Mouse (Mus musculus) neutrophil, adult 5-6 weeks (primary cell): ENCODE results near the gene Abl1. TPM values are rescaled to one million over a fixed set of nuclear protein-coding genes. Genes with fewer than 3 reads are reported as not detected.
A peak's percentile ranks its signal among the peaks of the same experiment; 100 is the strongest.

Experiments used
- ATAC-seq: fragments of 151-379, 151-347 bp; 2 replicates; pipeline ENCODE4 v1.8.0; 2017; ENCODE audit warnings: mild to moderate bottlenecking, moderate TSS enrichment; ENCODE audit not compliant: insufficient number of reproducible peaks, poor library complexity, low FRiP score, severe bottlenecking; ENCODE audit errors: extremely low read depth
- total RNA-seq: library from RNA; stranded (forward); fragments of 200-1000 nt; gene quantifications from 2 replicates; pipeline ENCODE4 v1.2.3, GENCODE M21; 2017

Abl1 gene
- total RNA-seq, 1 experiment from 2014 or later = 29.3 TPM

GRCm38 (mm10) chr2:31727576-31728277 lies 39.6 kb downstream of the Abl1 start:
- no peak for ATAC-seq

- ATAC-seq = no peak
Observed at GRCm38 (mm10) chr2:31730640-31731039, 42.5 kb downstream of the Abl1 start.

DNA sequence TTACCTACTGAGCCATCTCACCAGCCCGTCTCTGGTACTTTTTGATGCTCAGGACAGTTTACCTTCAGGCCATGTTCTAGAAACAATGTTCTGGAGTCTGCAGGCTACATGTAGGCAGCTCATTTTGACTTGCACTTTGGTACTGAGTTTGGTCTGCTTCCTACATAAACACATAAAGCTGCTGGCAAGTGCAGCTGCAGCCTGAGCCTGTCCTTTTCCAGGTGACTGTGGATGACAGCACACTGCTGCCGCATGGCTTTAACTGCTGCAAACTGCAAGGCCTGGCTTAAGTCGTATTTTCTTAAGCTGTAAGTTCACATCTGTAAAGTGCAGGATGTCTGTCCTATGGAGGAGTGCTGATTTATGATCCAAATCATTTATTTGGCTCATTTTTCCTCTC lies 44.3 kb downstream of the Abl1 start:
- no peak for ATAC-seq

DNA sequence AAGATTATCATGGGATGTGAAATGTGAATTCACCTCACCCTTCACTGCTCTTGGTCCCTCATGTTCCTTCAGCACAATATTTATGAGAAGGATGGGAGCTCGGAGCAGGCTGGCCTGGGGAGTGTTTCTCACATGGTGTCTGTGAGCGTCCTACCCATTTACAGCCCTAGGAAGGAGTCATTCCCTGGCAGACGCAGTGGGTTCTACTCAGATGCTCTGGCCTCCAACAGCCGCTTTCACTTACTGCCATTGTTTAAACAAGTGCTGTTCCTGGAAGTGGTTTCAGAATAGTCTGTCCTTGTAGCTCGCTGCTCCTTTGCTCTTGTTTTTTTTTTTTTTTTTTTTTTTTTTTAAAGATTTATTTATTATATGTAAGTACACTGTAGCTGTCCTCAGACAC lies 45.4 kb downstream of the Abl1 start:
- ATAC-seq = no peak

DNA sequence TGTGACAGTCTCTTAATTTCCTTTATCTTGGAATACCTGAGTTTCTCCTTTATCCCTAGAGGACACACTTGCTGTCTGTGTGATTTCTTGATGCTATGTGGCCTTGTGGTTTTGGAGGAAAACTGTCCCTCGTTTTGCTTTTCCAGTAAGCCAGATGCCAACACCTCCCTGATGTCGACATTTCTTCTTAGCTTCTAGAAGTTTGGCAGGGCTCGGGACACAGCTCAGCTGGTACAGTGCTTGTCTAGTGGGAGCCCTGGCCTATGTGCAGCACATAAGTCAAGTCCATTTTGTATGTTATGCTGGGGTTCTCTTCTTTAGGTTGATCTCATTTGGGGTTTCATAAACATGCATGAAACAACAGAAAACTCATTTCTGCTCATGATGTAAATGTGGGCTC lies 50.9 kb downstream of the Abl1 start:
- ATAC-seq = no peak

GRCm38 (mm10) chr2:31741728-31742127 lies 53.6 kb downstream of the Abl1 start:
- no peak for ATAC-seq

DNA sequence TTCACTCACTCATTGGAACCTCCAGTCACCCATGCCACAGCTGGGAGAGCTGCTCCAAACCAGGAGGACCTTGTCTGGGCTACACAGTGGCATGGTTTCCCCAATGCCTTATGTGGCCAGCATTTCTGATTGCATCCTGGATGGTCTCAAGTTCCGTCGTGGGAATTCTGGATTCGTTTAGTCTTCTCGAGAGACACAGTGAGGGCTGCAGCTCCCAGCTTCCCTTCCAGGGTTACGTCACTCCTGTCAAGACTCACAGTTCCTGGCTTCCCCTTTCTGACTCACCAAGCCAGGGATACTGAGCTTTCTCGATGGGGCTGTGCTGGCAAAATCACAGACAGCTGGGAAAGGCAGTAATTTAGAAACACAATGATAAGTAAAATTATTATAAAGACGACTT lies 54.0 kb downstream of the Abl1 start:
- ATAC-seq = no peak

DNA sequence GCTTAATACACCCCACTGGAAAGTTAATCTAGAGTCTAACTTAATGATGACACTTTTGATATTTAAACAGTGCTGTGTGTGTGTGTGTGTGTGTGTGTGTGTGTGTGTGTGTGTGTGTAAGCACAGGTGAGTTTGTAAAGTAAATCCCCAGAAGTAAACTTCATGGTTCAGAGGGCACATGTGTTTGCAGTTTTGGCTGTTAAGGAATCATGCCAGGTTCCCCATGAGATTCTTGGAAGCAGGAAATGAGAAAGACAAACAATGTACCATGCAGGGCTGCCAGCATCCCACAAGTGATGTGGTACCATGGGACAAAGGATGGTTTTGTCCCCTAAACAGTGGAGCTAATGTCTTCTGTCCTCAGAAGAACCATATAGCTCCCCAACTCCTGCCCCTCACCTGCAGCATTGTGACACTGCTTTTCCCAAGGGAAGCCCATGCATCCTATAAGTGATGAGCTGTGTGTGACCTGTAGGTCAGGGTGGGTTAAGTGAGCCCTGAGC lies 57.6 kb downstream of the Abl1 start:
- ATAC-seq = no peak

- ATAC-seq = no peak
Observed at GRCm38 (mm10) chr2:31746835-31747234, 58.7 kb downstream of the Abl1 start.

GRCm38 (mm10) chr2:31749046-31749709 lies 61.0 kb downstream of the Abl1 start:
- ATAC-seq = no peak

GRCm38 (mm10) chr2:31750133-31750532 lies 62.0 kb downstream of the Abl1 start:
- no peak for ATAC-seq

DNA sequence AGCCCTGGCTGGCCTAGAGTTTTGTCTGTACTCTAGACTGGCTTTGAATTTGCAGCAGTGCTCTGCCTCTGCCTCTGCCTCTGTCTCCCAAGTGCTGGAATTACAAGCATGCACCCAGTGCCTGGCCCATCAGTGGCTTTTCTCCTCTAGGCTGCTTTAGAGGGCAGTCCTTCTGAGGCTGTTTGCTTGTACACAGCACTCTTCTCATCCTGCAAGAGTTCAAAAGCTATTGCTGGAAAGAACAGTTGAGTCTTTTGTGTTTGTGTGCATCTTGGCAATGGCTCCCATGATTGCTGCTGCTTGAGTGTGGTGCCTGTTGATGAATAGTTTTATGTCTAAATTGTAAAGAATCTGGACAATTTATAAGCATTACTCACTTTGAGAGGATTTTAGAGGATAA lies 69.3 kb downstream of the Abl1 start:
- ATAC-seq = no peak

GRCm38 (mm10) chr2:31758966-31759365 lies 70.8 kb downstream of the Abl1 start:
- no peak for ATAC-seq

- ATAC-seq = peak; percentile 63
Observed at GRCm38 (mm10) chr2:31759751-31760460, 71.7 kb downstream of the Abl1 start.

DNA sequence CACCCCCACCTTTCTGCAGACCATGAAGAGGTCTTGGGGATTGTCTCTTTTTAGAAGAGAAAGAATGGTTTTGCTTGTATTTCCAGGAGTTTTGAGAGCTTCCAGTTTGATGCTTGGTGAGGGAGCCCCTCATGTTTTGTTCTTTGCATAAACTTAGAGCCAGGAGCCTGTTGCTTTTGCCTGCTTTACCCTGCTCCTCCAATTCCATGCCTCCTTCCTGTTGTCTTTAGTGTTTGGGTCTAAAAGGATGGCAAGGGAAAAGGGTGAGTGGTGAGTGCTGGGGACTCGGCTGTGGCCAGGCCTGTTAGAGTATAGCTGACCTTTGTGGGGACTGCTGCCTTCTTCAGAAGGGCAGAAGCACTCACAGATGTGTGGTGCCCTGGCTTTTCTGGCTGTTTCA lies 72.3 kb downstream of the Abl1 start:
- no peak for ATAC-seq

DNA sequence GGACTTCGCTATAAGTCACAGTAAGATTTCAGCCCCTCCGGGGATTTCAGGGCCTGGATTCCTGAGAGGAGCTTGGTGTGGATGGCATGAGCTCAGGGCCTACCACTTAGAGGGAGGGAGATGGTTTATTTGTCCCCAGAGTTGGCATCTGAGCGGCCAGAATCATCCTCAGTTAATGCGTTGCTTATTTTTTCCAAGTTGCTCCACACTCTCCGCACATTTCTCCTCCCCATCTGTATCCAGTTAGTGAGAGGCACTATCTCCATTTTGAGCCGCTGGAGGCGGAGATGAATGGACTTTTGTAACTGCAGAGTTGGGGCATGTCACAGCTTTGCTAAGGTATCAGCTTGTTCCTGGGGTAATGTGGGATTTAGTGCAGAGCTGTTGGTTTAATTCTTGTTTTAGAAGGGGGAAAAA lies 72.9 kb downstream of the Abl1 start:
- ATAC-seq = no peak

DNA sequence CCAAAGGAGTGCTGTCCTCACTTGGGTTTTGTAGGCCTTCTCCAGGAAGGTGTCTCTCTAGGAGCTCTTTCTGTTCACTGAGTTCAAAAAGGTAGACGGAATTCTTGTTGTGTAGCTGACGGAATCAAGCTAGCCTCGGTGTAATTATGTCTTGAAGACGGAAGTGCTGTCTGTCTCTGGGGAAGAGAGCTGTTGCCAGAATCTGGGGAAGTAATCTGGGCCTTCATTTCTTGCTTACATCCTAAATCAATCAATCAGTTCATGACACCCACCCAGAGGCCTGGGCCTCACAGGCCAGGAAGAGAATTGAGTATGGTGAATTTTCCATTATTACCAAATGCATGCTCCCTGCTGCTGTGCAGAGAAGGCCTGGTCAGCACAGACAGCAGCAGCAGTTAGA lies 73.4 kb downstream of the Abl1 start:
- no peak for ATAC-seq

- no peak for ATAC-seq
Observed at GRCm38 (mm10) chr2:31762155-31762554, 74.0 kb downstream of the Abl1 start.

GRCm38 (mm10) chr2:31762853-31763252 lies 74.7 kb downstream of the Abl1 start:
- no peak for ATAC-seq

GRCm38 (mm10) chr2:31763271-31763670 lies 75.1 kb downstream of the Abl1 start:
- ATAC-seq = no peak
